Mouse (Mus musculus) liver, adult 2 months (tissue): ENCODE measurements around the gene Oas1g. TPM values are rescaled to one million over a fixed set of nuclear protein-coding genes. Genes with fewer than 3 reads are reported as not detected.
"Not testable (repeated sequence)": the region's sequence is repeated elsewhere in the genome, so short reads cannot be mapped to it uniquely, and the experiment has no call there.

ENCODE experiments used
- DNase-seq: peaks from one replicate; pipeline ENCODE4 v3.0.0-alpha.2; 2011; ENCODE audit warnings: low read depth, low spot score; ENCODE audit errors: extremely low read depth
- H3K27ac ChIP-seq: fragments of 200-500 bp; replicated peaks from 2 replicates; pipeline ENCODE4 v1.5.1; 2012; ENCODE audit warnings: low read depth, mild to moderate bottlenecking, control low read depth, inconsistent platforms, low read length; ENCODE audit not compliant: insufficient read depth
- H3K27me3 ChIP-seq: fragments of 200-500 bp; 2 replicates; pipeline ENCODE4 v1.6.1; 2012; ENCODE audit warnings: mild to moderate bottlenecking, moderate library complexity, low read length, inconsistent platforms; ENCODE audit not compliant: control insufficient read depth, insufficient read depth
- H3K36me3 ChIP-seq: fragments of 200-500 bp; 2 replicates; pipeline ENCODE4 v1.6.1; 2012; ENCODE audit warnings: low read length, inconsistent platforms; ENCODE audit not compliant: control insufficient read depth, insufficient read depth
- H3K4me1 ChIP-seq: fragments of 200-500 bp; 2 replicates; pipeline ENCODE4 v1.6.1; 2011; ENCODE audit warnings: low read length; ENCODE audit not compliant: control insufficient read depth, insufficient read depth
- H3K4me3 ChIP-seq: fragments of 200-500 bp; 2 replicates; pipeline ENCODE4 v1.5.1; 2011; ENCODE audit warnings: low read depth, mild to moderate bottlenecking, control low read depth, low read length, moderate library complexity; ENCODE audit not compliant: insufficient read depth
- H3K79me2 ChIP-seq: fragments of 200-500 bp; 2 replicates; pipeline ENCODE4 v1.6.1; 2012; ENCODE audit warnings: inconsistent platforms, mild to moderate bottlenecking, low read length, moderate library complexity; ENCODE audit not compliant: control insufficient read depth, insufficient read depth
- H3K9ac ChIP-seq: fragments of 200-500 bp; 2 replicates; pipeline ENCODE4 v1.6.1; 2012; ENCODE audit warnings: low read depth, mild to moderate bottlenecking, control low read depth, inconsistent platforms, low read length
- CTCF ChIP-seq: fragments of 200-500 bp; IDR thresholded peaks from 2 replicates; pipeline ENCODE4 v1.5.1; 2011; ENCODE audit warnings: low read depth, low read length, control low read depth
- POLR2A ChIP-seq: fragments of 200-500 bp; IDR thresholded peaks from 2 replicates; pipeline ENCODE4 v1.6.1; 2011; ENCODE audit warnings: low read length, control low read depth; ENCODE audit not compliant: insufficient read depth; ENCODE audit errors: extremely low read depth
- WGBS: fragments of 180-500 bp; shearing (Covaris S2); methylation state at CpG from one replicate; pipeline ENCODE4 v1.1.7; 2018; 5-methylcytosine and 5-hydroxymethylcytosine counted together
- polyA plus RNA-seq: library from polyadenylated mRNA; depleted of rRNA; stranded (reverse); fragments of >200 nt; gene quantifications from 2 replicates; pipeline ENCODE4 v1.2.3, GENCODE M21; 2012
- total RNA-seq: library from RNA; depleted of rRNA; stranded (reverse); fragments of >200 nt; gene quantifications from 2 replicates; pipeline ENCODE4 v1.2.3, GENCODE M21; 2014

Oas1g gene
- total and polyA plus RNA-seq, 2 experiments, result 2.9 to 4.3 TPM

- H3K79me2 ChIP-seq, H3K4me1 ChIP-seq, H3K27me3 ChIP-seq, H3K27ac ChIP-seq, DNase-seq, H3K9ac ChIP-seq, H3K4me3 ChIP-seq, H3K36me3 ChIP-seq: not testable (repeated sequence)
- WGBS, result 77% methylated on average over 2 of the region's 2 CpGs
Measured at GRCm38 (mm10) chr5:120877407-120877806, 10.0 kb downstream of the Oas1g start.

GRCm38 (mm10) chr5:120876839-120877238 is 10.6 kb downstream of the Oas1g start:
- WGBS, result 49% methylated on average over 2 of the region's 3 CpGs

GRCm38 (mm10) chr5:120871469-120871868 is 15.9 kb downstream of the Oas1g start:
- Histone ChIP-seq H3K9ac (no peak overlapping the region), H3K36me3 (no peaks in the 10 kb centered on the region), H3K27me3 (no peaks in the 10 kb centered on the region), H3K4me1 (no peaks in the 10 kb centered on the region), H3K4me3 (no peak overlapping the region), H3K79me2 (no peaks in the 10 kb centered on the region), H3K27ac (no peak overlapping the region)
- DNase-seq, result no peak
- WGBS, result 38% methylated on average over 2 of the region's 2 CpGs
- TF ChIP-seq CTCF, result no peak
- TF ChIP-seq POLR2A, result no peak

More at GRCm38 (mm10) chr5:120876839-120877238, 10.6 kb downstream of the Oas1g start:
- DNase-seq, H3K4me1 ChIP-seq, H3K36me3 ChIP-seq, H3K27ac ChIP-seq, H3K79me2 ChIP-seq, H3K27me3 ChIP-seq, H3K9ac ChIP-seq, H3K4me3 ChIP-seq: not testable (repeated sequence)

GRCm38 (mm10) chr5:120870782-120871181 is 16.6 kb downstream of the Oas1g start:
- 78% methylated on average over 7 of the region's 7 CpGs for WGBS
- Histone ChIP-seq H3K36me3 (no peaks in the 10 kb centered on the region), H3K27me3 (no peaks in the 10 kb centered on the region), H3K79me2 (no peaks in the 10 kb centered on the region), H3K27ac (no peak overlapping the region), H3K4me3 (no peak overlapping the region), H3K9ac (no peak overlapping the region), H3K4me1 (no peaks in the 10 kb centered on the region)
- DNase-seq, result no peak
- no peak for TF ChIP-seq CTCF
- no peak for TF ChIP-seq POLR2A

GRCm38 (mm10) chr5:120870081-120870480 is 17.3 kb downstream of the Oas1g start:
- Histone ChIP-seq H3K27ac (no peak overlapping the region), H3K4me3 (no peak overlapping the region), H3K36me3 (no peaks in the 10 kb centered on the region), H3K9ac (no peak overlapping the region), H3K27me3 (no peaks in the 10 kb centered on the region), H3K4me1 (no peaks in the 10 kb centered on the region), H3K79me2 (no peaks in the 10 kb centered on the region)
- TF ChIP-seq CTCF, result no peak
- TF ChIP-seq POLR2A, result no peak
- no peak for DNase-seq
- 54% methylated on average over 3 of the region's 3 CpGs for WGBS

- WGBS, result 77% methylated on average over 7 of the region's 7 CpGs
- TF ChIP-seq POLR2A (no peak), CTCF (no peak)
Measured at GRCm38 (mm10) chr5:120869436-120870015, 17.9 kb downstream of the Oas1g start.

More at GRCm38 (mm10) chr5:120869436-120870015, 17.9 kb downstream of the Oas1g start:
- Histone ChIP-seq H3K79me2 (no peaks in the 10 kb centered on the region), H3K27ac (no peak overlapping the region), H3K27me3 (no peaks in the 10 kb centered on the region), H3K4me1 (no peaks in the 10 kb centered on the region), H3K4me3 (no peak overlapping the region), H3K36me3 (no peaks in the 10 kb centered on the region), H3K9ac (no peak overlapping the region)
- DNase-seq, result no peak
